In the genomic region with DNA sequence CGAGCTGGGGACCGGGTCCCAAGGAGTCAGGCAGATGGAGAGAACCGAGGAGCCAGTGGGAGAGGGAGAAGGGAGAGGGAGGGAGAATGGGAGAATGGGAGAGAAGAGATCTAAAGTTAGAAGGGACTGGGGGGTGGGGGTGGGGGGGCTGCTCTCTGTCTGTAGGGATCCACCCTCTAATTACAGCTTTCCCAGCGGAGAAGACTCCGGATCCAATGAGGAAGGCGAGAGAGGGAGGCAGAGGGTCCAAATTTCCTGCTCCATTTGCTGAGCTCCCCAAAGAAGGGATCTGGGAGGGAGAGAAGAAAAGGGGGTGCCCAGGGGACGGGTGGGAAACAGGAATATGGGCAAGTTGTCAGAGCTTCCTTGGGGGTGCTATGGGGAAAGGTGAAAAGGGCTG, we compare ENCODE assay signal across 11 mouse cellular contexts. TPM values are rescaled to one million over a fixed set of nuclear protein-coding genes. Genes with fewer than 3 reads are reported as not detected.
A peak's percentile ranks its signal among the peaks of the same experiment; 100 is the strongest.
DNase-seq lines count a peak whose midpoint lies in the region; ATAC-seq and TF ChIP-seq lines count a peak whose summit lies in the region.
"Had no signal": no experiment of that assay in that cellular context is flagged by ENCODE, and none has a peak within 500 bp of the region (broad histone marks: within the 10 kb centered on the region; RNA-seq: fewer than 3 reads in every experiment).

No protein-coding gene starts in this region.

- no peaks in the 10 kb centered on the region for H3K79me3 ChIP-seq in C2C12 (ENCODE audit: low read depth)

- H3K4me3 ChIP-seq in heart, embryonic 10.5 days = peak overlapping the region; percentile 49
- H3K4me3 ChIP-seq in C2C12 (ENCODE audit: insufficient read depth, poor library complexity, severe bottlenecking) = peak overlapping the region; percentile 18
- peak overlapping the region; percentile 21 for H3K4me3 ChIP-seq in hindbrain, embryonic 11.5 days (ENCODE audit: low read depth, low read length)
- H3K4me3 ChIP-seq in midbrain, embryonic 10.5 days = peak overlapping the region; percentile 47

- WGBS in heart, embryonic 10.5 days = 8% methylated on average over 7 of the region's 7 CpGs
- 5% methylated on average over 7 of the region's 7 CpGs for WGBS in hindbrain, embryonic 11.5 days
- 3% methylated on average over 7 of the region's 7 CpGs for WGBS in midbrain, embryonic 10.5 days

- intact Hi-C loops in heart, postnatal 36 days (cut with DNase I) = no loop called here

- H3K4me1 ChIP-seq in heart, embryonic 10.5 days = peaks cover 44% of the 10 kb centered on the region
- H3K4me1 ChIP-seq in hindbrain, embryonic 11.5 days (replicated peaks; ENCODE audit: control insufficient read depth, insufficient read depth, low read length) = peaks cover 9% of the 10 kb centered on the region
- H3K4me1 ChIP-seq in midbrain, embryonic 10.5 days = peaks cover 48% of the 10 kb centered on the region

- no peak overlapping the region for H3ac ChIP-seq in C2C12 (ENCODE audit: control insufficient read depth, insufficient read length, low read depth)

- no peaks in the 10 kb centered on the region for H3K36me3 ChIP-seq in heart, embryonic 10.5 days
- H3K36me3 ChIP-seq in C2C12 (ENCODE audit: control insufficient read depth, insufficient read depth) = no peaks in the 10 kb centered on the region
- H3K36me3 ChIP-seq in hindbrain, embryonic 11.5 days (ENCODE audit: control insufficient read depth, insufficient read depth, low read length) = no peaks in the 10 kb centered on the region
- no peaks in the 10 kb centered on the region for H3K36me3 ChIP-seq in midbrain, embryonic 10.5 days

- H3K4me2 ChIP-seq in hindbrain, embryonic 11.5 days (replicated peaks; ENCODE audit: low read depth, low read length) = peak overlapping the region; percentile 44

- H3K9me3 ChIP-seq in heart, embryonic 10.5 days = no peaks in the 10 kb centered on the region
- H3K9me3 ChIP-seq in hindbrain, embryonic 11.5 days (ENCODE audit: control insufficient read depth, low read length) = no peaks in the 10 kb centered on the region
- H3K9me3 ChIP-seq in midbrain, embryonic 10.5 days (replicated peaks) = no peaks in the 10 kb centered on the region

- DNase-seq in heart, embryonic 10.5 days (ENCODE audit: low spot score) = no peak
- no peak for DNase-seq in heart, postnatal 36 days
- no peak for DNase-seq in hindbrain, embryonic 11.5 days (ENCODE audit: low spot score)
- no peak for DNase-seq in midbrain, embryonic 10.5 days (ENCODE audit: low spot score)
- no peak for DNase-seq in frontal cortex, postnatal 25 days (ENCODE audit: low spot score in 2 of 2)
- DNase-seq in embryo, embryonic 9.5 days (ENCODE audit: extremely low spot score) = no peak
- DNase-seq in adipocyte (ENCODE audit: low spot score) = no peak
- DNase-seq: kidney, postnatal 14 days; thymus, postnatal 36 days had no signal

- ATAC-seq in hindbrain, embryonic 11.5 days (ENCODE audit: low FRiP score) = no peak

- peaks cover 39% of the 10 kb centered on the region for H3K27me3 ChIP-seq in heart, embryonic 10.5 days (ENCODE audit: insufficient read depth, poor library complexity, severe bottlenecking)
- no peaks in the 10 kb centered on the region for H3K27me3 ChIP-seq in C2C12 (ENCODE audit: control insufficient read depth, insufficient read depth, insufficient read length)
- peaks cover 2% of the 10 kb centered on the region; the same call in 1 of the 2 replicates for H3K27me3 ChIP-seq in hindbrain, embryonic 11.5 days (ENCODE audit: control insufficient read depth, insufficient read depth, low read length)
- H3K27me3 ChIP-seq in midbrain, embryonic 10.5 days (ENCODE audit: low read depth, poor library complexity, severe bottlenecking) = peaks cover 97% of the 10 kb centered on the region

- no peaks in the 10 kb centered on the region for H3K79me2 ChIP-seq in C2C12 (ENCODE audit: control insufficient read depth, insufficient read depth)

- H3K27ac ChIP-seq in heart, embryonic 10.5 days = no peak overlapping the region; the same call in 1 of the 2 replicates
- H3K27ac ChIP-seq in hindbrain, embryonic 11.5 days (ENCODE audit: low read depth, low read length) = no peak overlapping the region
- H3K27ac ChIP-seq in midbrain, embryonic 10.5 days (replicated peaks) = peak overlapping the region; percentile 50
- H3K27ac ChIP-seq: macrophage had no signal

- H3K9ac ChIP-seq in hindbrain, embryonic 11.5 days (ENCODE audit: low read depth, low read length) = peak overlapping the region; percentile 52

- no peak for TF ChIP-seq CTCF in C2C12 (IDR thresholded peaks at IDR 0.05; ENCODE audit: control insufficient read depth, insufficient read depth, insufficient read length)

TF ChIP-seq in C2C12, 6 proteins besides CTCF, POLR2A, EP300 and RAD21:
- TF ChIP-seq MYOD1 (IDR thresholded peaks at IDR 0.05; ENCODE audit: control insufficient read depth, insufficient read length, low read depth) = no peak
- TF ChIP-seq FOSL1 (IDR thresholded peaks at IDR 0.05; ENCODE audit: insufficient read depth, low read length, poor library complexity, severe bottlenecking) = no peak
- no peak for TF ChIP-seq MAX (IDR thresholded peaks at IDR 0.05)
- no peak for TF ChIP-seq CEBPB (IDR thresholded peaks at IDR 0.05; ENCODE audit: low read depth)
- TF ChIP-seq USF1 (IDR thresholded peaks at IDR 0.05; ENCODE audit: low read depth) = no peak
- TF ChIP-seq MYOG (IDR thresholded peaks at IDR 0.05; ENCODE audit: control insufficient read depth, extremely low read depth, insufficient read length) = no peak

RNA-seq across cellular contexts. Expression of a gene that starts 0.7 kb away (rescaled TPM):
- polyA plus RNA-seq in heart, embryonic 10.5 days (2016; fragmentation: Nextera tagmentation; extraction: Ambion mirVana) = 0.37 and 1.5 TPM in 2 replicates
- total RNA-seq in heart, postnatal 36 days (2021) = not detected
- polyA plus RNA-seq in C2C12 (2012; fragmentation: generic; extraction: Trizol) = 10.8 TPM
- 0.73 and 0.99 TPM in 2 replicates for polyA plus RNA-seq in hindbrain, embryonic 11.5 days (2014; fragmentation: Nextera tagmentation; extraction: Ambion mirVana)
- polyA plus RNA-seq in midbrain, embryonic 10.5 days (2016; fragmentation: Nextera tagmentation; extraction: Ambion mirVana) = 0.59 and 0.66 TPM in 2 replicates
- polyA plus RNA-seq: macrophage had no signal

RNA-seq across cellular contexts. Expression of a gene that starts 15.7 kb away (rescaled TPM):
- 87.7 and 96.4 TPM in 2 replicates for polyA plus RNA-seq in heart, embryonic 10.5 days (2016; fragmentation: Nextera tagmentation; extraction: Ambion mirVana)
- total RNA-seq in heart, postnatal 36 days (2021) = 10 to 100 TPM; 12.5 to 12.8 TPM
- 217 TPM for polyA plus RNA-seq in C2C12 (2012; fragmentation: generic; extraction: Trizol)
- 65.9 and 76.2 TPM in 2 replicates for polyA plus RNA-seq in hindbrain, embryonic 11.5 days (2014; fragmentation: Nextera tagmentation; extraction: Ambion mirVana)
- polyA plus RNA-seq in midbrain, embryonic 10.5 days (2016; fragmentation: Nextera tagmentation; extraction: Ambion mirVana) = 115 and 128 TPM in 2 replicates

RNA-seq across cellular contexts. Expression of a gene that starts 34.7 kb away (rescaled TPM):
- polyA plus RNA-seq in heart, embryonic 10.5 days (2016; fragmentation: Nextera tagmentation; extraction: Ambion mirVana) = 80.5 and 94.3 TPM in 2 replicates
- total RNA-seq in heart, postnatal 36 days (2021) = 10 to 100 TPM; 17.7 to 22.7 TPM
- polyA plus RNA-seq in C2C12 (2012; fragmentation: generic; extraction: Trizol) = 152 TPM
- polyA plus RNA-seq in hindbrain, embryonic 11.5 days (2014; fragmentation: Nextera tagmentation; extraction: Ambion mirVana) = 104 TPM in 2 replicates
- polyA plus RNA-seq in midbrain, embryonic 10.5 days (2016; fragmentation: Nextera tagmentation; extraction: Ambion mirVana) = 125 and 134 TPM in 2 replicates

RNA-seq across cellular contexts. Expression of a gene that starts 39.7 kb away (rescaled TPM):
- polyA plus RNA-seq in heart, embryonic 10.5 days (2016; fragmentation: Nextera tagmentation; extraction: Ambion mirVana) = 5.7 and 7.6 TPM in 2 replicates
- 10 to 100 TPM; 45.7 to 49.1 TPM for total RNA-seq in heart, postnatal 36 days (2021)
- polyA plus RNA-seq in C2C12 (2012; fragmentation: generic; extraction: Trizol) = 13.4 TPM
- 10.5 and 11.5 TPM in 2 replicates for polyA plus RNA-seq in hindbrain, embryonic 11.5 days (2014; fragmentation: Nextera tagmentation; extraction: Ambion mirVana)
- 7.9 and 8.9 TPM in 2 replicates for polyA plus RNA-seq in midbrain, embryonic 10.5 days (2016; fragmentation: Nextera tagmentation; extraction: Ambion mirVana)

RNA-seq across cellular contexts. Expression of a gene that starts 40.3 kb away (rescaled TPM):
- 260 and 282 TPM in 2 replicates for polyA plus RNA-seq in heart, embryonic 10.5 days (2016; fragmentation: Nextera tagmentation; extraction: Ambion mirVana)
- total RNA-seq in heart, postnatal 36 days (2021) = 100 to 1,000 TPM; 308 to 311 TPM
- 378 TPM for polyA plus RNA-seq in C2C12 (2012; fragmentation: generic; extraction: Trizol)
- 401 and 431 TPM in 2 replicates for polyA plus RNA-seq in hindbrain, embryonic 11.5 days (2014; fragmentation: Nextera tagmentation; extraction: Ambion mirVana)
- polyA plus RNA-seq in midbrain, embryonic 10.5 days (2016; fragmentation: Nextera tagmentation; extraction: Ambion mirVana) = 335 and 345 TPM in 2 replicates
